Mouse (Mus musculus): Measurements from ENCODE around the gene Rbpjl.

DNA sequence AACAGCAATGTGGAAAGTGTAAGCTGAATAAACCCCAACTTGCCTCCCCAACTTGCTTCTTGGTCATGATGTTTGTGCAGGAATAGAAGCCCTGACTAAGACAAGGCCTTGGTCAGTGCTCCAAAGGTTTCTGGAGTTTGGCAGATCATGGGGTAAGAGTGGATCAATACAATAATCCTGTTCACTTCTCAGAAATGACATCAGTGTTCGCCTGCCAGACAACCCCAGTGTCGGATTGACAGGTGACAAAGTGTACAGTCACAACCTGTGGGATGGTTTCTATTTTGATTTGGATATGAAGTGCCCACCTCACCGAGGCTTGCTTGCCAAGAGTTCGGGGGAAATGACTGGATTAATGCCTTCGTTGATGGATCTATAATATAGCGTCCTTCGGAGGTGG is 18.4 kb downstream of the Rbpjl start:
- no peak for TF ChIP-seq POLR2A (IDR thresholded peaks at IDR 0.05; ENCODE audit: insufficient read depth, low read depth, low read length)
- no peak for TF ChIP-seq CTCF (IDR thresholded peaks at IDR 0.05)
- no peak for TF ChIP-seq EP300 (IDR thresholded peaks at IDR 0.05; ENCODE audit: insufficient read depth, low read depth, low read length)
